Mouse (Mus musculus) forebrain, embryonic 13.5 days (tissue): ENCODE measurements at regions not wholly inside any gene's neighbourhood (a gene's known extent, or its start where the extent isn't known, plus 50 kb on each side); places are given as distances from the start of the nearest gene placed in this dataset.
"Not testable (repeated sequence)": the region's sequence is repeated elsewhere in the genome, so short reads cannot be mapped to it uniquely, and the experiment has no call there.

ENCODE experiments used
- ATAC-seq: fragments of 200-750 bp; cut with Nextera tagmentation; 2 replicates; pipeline ENCODE4 v1.8.0; 2017
- H3K27ac ChIP-seq: fragments of 300-500 bp; sonication (generic); 2 replicates; pipeline ENCODE4 v1.5.1; 2015; ENCODE audit warnings: inconsistent platforms, mild to moderate bottlenecking, moderate library complexity
- H3K27me3 ChIP-seq: fragments of 300-500 bp; sonication (generic); 2 replicates; pipeline ENCODE4 v1.6.1; 2015; ENCODE audit warnings: mild to moderate bottlenecking, inconsistent platforms
- H3K36me3 ChIP-seq: fragments of 300-500 bp; sonication (generic); 2 replicates; pipeline ENCODE4 v1.6.1; 2015; ENCODE audit warnings: mild to moderate bottlenecking, inconsistent platforms; ENCODE audit not compliant: poor library complexity, severe bottlenecking
- H3K4me1 ChIP-seq: fragments of 300-500 bp; sonication (generic); 2 replicates; pipeline ENCODE4 v1.6.1; 2015; ENCODE audit warnings: inconsistent platforms
- H3K4me2 ChIP-seq: fragments of 300-500 bp; sonication (generic); 2 replicates; pipeline ENCODE4 v1.6.1; 2015; ENCODE audit warnings: inconsistent platforms, mild to moderate bottlenecking, moderate library complexity
- H3K4me3 ChIP-seq: fragments of 300-500 bp; sonication (generic); 2 replicates; pipeline ENCODE4 v1.5.1; 2015; ENCODE audit warnings: mild to moderate bottlenecking, inconsistent platforms
- H3K9ac ChIP-seq: fragments of 300-500 bp; sonication (generic); 2 replicates; pipeline ENCODE4 v1.6.1; 2015; ENCODE audit warnings: mild to moderate bottlenecking, inconsistent platforms
- H3K9me3 ChIP-seq: fragments of 300-500 bp; sonication (generic); replicated peaks from 2 replicates; pipeline ENCODE4 v1.6.1; 2016; ENCODE audit warnings: inconsistent platforms
- WGBS: fragments of 180-500 bp; shearing (Covaris S2); methylation state at CpG from one replicate; pipeline ENCODE4 v1.1.7; 2015; 5-methylcytosine and 5-hydroxymethylcytosine counted together

DNA sequence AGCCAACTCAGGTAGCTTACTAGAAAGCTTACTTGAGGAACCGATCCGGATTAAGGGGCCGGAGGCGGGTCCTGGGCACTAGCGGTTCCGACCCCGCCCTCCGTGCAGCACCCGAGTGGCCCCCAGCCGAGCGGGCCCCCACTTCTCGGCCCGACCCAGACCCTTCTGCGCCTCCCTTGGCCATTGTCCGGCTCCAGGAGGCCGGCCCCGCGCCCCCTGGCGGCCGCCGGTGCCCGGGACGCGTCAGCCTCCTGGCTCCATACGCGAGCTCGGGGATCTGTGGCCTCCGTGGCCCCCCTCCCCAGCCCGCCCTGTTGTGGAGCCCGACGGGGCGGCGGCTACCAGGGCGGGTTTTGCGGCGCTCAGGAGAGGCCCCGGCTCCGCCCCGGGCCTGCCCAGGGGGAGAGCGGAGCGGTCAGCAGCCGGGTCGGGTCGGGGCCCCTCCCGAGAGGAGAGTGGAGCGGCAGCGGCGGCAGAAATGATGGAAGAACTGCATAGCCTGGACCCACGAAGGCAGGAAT is 94.3 kb upstream of the Zfp986 start:
- H3K36me3 ChIP-seq, H3K27me3 ChIP-seq, H3K27ac ChIP-seq, H3K9ac ChIP-seq, H3K9me3 ChIP-seq, H3K4me1 ChIP-seq: not testable (repeated sequence)
- Histone ChIP-seq H3K4me2 (peak overlapping the region; percentile 50), H3K4me3 (peak overlapping the region; percentile 25)
- peak; percentile 89 for ATAC-seq
- 2% methylated on average over 47 of the region's 49 CpGs for WGBS

DNA sequence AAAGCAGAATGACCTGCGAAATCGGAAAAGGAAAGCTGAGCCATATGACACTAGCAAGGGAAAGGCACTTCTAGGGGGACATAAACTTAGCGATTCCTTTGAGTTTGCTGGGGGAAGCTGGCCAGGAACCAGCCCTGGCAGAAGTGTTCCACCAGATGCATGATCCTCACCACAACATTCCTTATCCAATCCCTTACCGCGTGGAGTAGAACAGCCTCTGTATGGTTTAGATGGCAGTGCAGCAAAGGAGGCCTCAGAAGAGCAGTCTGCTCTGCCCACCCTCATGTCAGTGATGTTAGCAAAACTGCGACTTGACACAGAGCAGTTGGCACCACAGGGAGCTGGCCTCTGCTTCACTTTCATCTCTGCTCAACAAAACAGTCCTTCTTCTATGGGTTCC is 93.7 kb upstream of the Zfp986 start:
- H3K4me3 ChIP-seq, ATAC-seq: not testable (repeated sequence)
- 24% methylated on average over 3 of the region's 6 CpGs for WGBS

DNA sequence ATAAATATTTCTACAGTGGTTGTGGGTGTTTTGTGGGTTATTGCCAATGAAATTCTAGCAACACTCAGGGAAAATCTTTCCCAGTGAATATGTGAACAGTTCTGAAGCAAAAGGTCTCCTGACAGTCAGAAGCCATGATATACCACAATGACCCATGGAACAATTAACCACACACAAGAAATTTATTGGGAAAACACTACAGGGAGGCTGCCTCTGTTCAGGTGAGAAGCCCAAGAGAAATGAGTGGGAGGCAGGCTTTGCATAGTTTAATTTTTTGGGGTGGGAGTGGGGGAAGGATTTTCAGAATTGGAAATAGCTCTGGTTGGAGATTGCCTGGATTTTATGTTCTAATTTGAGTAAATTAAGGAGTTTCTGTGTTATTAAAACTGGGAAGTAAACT is 92.1 kb upstream of the Zfp986 start:
- not testable (repeated sequence) for ATAC-seq, H3K27ac ChIP-seq

More for the DNA sequence above, 93.7 kb upstream of the Zfp986 start:
- H3K4me2 ChIP-seq, H3K36me3 ChIP-seq, H3K27ac ChIP-seq, H3K27me3 ChIP-seq, H3K4me1 ChIP-seq, H3K9ac ChIP-seq, H3K9me3 ChIP-seq: not testable (repeated sequence)

DNA sequence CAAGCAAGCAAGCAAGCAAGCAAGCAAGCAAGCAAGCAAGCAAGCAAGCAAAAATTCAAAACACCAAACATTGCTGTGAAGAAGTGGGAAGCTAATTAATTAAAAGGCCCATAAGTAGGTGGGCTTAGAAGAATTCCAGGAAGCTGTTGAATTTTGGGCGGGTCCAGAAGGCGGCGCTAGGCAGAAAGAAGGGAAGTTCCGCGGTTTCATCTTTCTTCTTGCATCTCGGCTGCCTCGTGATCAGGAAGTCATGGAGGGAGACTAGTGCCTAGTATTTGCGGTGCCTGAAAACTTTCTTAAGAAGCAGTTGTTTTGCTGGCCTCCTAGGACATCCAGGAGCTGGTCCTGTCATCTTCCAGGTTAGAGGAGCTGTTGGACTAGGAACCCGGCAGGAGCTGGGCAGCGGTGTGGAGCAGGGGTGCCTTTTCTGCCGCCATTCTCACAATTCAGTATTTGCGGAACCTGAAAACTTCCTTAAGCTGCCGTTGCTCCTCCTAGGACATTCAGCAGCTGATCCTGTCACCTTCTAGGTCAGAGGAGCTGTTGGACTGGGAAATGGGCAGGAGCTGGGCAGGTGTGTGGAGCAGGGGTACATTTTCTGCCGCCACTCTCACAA is 87.2 kb upstream of the Zfp986 start:
- not testable (repeated sequence) for H3K4me2 ChIP-seq, H3K36me3 ChIP-seq, H3K27ac ChIP-seq, ATAC-seq, H3K4me1 ChIP-seq, H3K4me3 ChIP-seq, H3K9ac ChIP-seq, H3K27me3 ChIP-seq, H3K9me3 ChIP-seq
- WGBS: no CpG with 5 or more reads among the region's 14 CpGs

More for the DNA sequence above, 92.1 kb upstream of the Zfp986 start:
- not testable (repeated sequence) for H3K9ac ChIP-seq, H3K36me3 ChIP-seq, H3K27me3 ChIP-seq, H3K9me3 ChIP-seq, H3K4me1 ChIP-seq, H3K4me3 ChIP-seq, H3K4me2 ChIP-seq

DNA sequence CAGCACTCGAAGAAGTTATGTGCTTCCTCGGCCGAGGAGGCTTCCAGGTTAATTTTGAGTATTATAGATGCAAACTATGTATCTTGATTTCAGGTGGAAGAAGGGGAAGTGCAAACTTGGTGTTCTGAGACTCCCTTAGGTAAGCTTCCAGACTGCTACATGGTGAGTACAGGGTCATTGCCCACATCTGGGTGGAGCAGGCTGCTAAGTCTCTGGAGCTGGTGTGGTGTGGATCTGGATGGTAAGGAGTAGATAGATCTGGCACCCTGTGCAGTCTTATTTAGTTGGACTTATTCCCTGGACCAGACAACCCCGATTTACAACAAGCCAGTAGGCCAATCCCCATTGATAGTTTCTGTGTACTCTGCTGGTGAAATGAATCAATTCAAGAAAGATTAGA is 53.9 kb upstream of the Zfp986 start:
- H3K4me2 ChIP-seq, H3K27me3 ChIP-seq, ATAC-seq, H3K4me1 ChIP-seq, H3K4me3 ChIP-seq, H3K9ac ChIP-seq, H3K9me3 ChIP-seq, H3K27ac ChIP-seq, H3K36me3 ChIP-seq: not testable (repeated sequence)
- no CpG with 5 or more reads among the region's 4 CpGs for WGBS
